Mouse (Mus musculus): ENCODE measurements around the gene Smurf1. TPM values are rescaled to one million over a fixed set of nuclear protein-coding genes. Genes with fewer than 3 reads are reported as not detected.

Smurf1 gene
- total RNA-seq, 1 experiment: 17.9 TPM

DNA sequence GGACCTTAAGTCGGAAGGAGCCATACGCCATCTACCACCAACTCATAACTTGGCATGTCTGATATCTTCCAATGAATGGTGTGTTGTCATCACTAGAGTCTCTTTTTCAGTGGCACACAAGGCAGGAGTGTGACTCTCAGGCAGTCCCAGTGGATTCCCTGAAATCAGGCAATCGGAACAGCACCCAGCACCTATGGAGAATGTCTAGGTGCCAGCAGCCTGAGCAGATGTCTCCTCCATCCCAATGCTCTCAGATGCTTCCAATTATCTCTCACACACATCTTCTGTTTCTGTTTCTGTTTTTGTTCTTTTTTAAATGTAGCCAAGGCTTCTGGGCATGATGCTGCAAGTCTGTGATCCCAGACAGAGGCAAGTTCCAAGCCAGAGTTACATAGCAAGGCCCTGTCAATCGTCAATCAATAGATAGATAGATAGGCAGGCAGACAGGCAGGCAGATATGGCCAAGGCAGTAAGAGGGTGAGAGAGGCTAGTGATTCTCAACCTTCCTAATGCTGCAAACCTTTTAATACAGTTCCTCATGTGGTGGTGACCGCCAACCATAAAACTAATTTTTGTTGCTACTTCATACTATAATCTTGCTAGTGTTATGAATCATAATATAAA, 15.1 kb downstream of the Smurf1 start:
- no peak overlapping the region for H3K9ac ChIP-seq (ENCODE audit: insufficient read depth, low read depth, low read length, poor library complexity, severe bottlenecking)
- no peak for TF ChIP-seq ZC3H11A (IDR thresholded peaks at IDR 0.05; ENCODE audit: borderline replicate concordance, low read depth, low read length)
- TF ChIP-seq MAFK (IDR thresholded peaks at IDR 0.05; ENCODE audit: insufficient read depth, low read depth, low read length): no peak
- no peak for TF ChIP-seq HCFC1 (IDR thresholded peaks at IDR 0.05; ENCODE audit: borderline replicate concordance, insufficient read depth, low read length)
- no peak for TF ChIP-seq CHD2 (IDR thresholded peaks at IDR 0.05; ENCODE audit: low read depth, low read length)
- no peak for TF ChIP-seq ZNF384 (IDR thresholded peaks at IDR 0.05; ENCODE audit: low read depth, low read length)
- peaks cover 2 to 3% of the 10 kb centered on the region in 2 experiments; a peak in 2 of 4 replicates for H3K4me1 ChIP-seq (ENCODE audit: control insufficient read depth in 2 of 2, insufficient read depth in 2 of 2, low read length in 2 of 2, poor library complexity in 1 of 2)
- no peak for DNase-seq (ENCODE audit: low read depth, low spot score)
- H3K36me3 ChIP-seq (ENCODE audit: control insufficient read depth, insufficient read depth, low read length, poor library complexity, severe bottlenecking): no peaks in the 10 kb centered on the region
- no peaks in the 10 kb centered on the region for H3K9me3 ChIP-seq (ENCODE audit: control insufficient read depth, insufficient read depth, low read depth, low read length)
- no peak overlapping the region for H3K27ac ChIP-seq (ENCODE audit: insufficient read depth, low read depth, low read length, poor library complexity, severe bottlenecking)
- in situ Hi-C loops (cut with MboI; ENCODE audit: low sequenced_read_pairs in 2 of 2, unreplicated experiment in 2 of 2): no loop called here
- no peak overlapping the region for H3K4me3 ChIP-seq (ENCODE audit: insufficient read depth in 1 of 2, low read depth in 1 of 2, low read length in 2 of 2, poor library complexity in 1 of 2, severe bottlenecking in 1 of 2)

DNA sequence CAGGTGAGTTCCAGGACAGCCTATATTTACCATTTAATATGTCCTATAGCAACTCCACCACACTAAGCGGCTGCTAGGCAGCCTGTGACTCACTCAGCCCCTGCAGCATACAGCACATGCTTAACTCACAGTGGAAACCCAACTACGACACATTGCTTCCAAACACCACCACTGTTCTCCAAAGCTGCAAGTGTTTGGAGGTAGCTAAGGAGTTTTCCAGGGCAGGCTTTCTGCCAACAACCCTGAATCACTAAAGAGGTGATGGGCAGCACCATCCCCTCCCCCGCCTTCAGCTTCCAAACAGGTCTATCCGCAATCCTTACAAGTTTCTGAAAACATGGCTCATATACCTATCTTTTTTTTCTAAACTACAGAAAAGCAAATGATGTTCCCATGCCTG, 15.8 kb downstream of the Smurf1 start:
- Histone ChIP-seq H3K4me1 (ENCODE audit: control insufficient read depth in 2 of 2, insufficient read depth in 2 of 2, low read length in 2 of 2, poor library complexity in 1 of 2) (peaks cover 2 to 3% of the 10 kb centered on the region in 2 experiments; a peak in 2 of 4 replicates), H3K4me3 (ENCODE audit: insufficient read depth in 1 of 2, low read depth in 1 of 2, low read length in 2 of 2, poor library complexity in 1 of 2, severe bottlenecking in 1 of 2) (no peak overlapping the region), H3K9me3 (ENCODE audit: control insufficient read depth, insufficient read depth, low read depth, low read length) (no peaks in the 10 kb centered on the region), H3K27ac (ENCODE audit: insufficient read depth, low read depth, low read length, poor library complexity, severe bottlenecking) (no peak overlapping the region), H3K36me3 (ENCODE audit: control insufficient read depth, insufficient read depth, low read length, poor library complexity, severe bottlenecking) (no peaks in the 10 kb centered on the region), H3K9ac (ENCODE audit: insufficient read depth, low read depth, low read length, poor library complexity, severe bottlenecking) (no peak overlapping the region)
- in situ Hi-C loops (cut with MboI; ENCODE audit: low sequenced_read_pairs in 2 of 2, unreplicated experiment in 2 of 2): no loop called here
- DNase-seq (ENCODE audit: low read depth, low spot score): no peak
- no peak for TF ChIP-seq HCFC1 (IDR thresholded peaks at IDR 0.05; ENCODE audit: borderline replicate concordance, insufficient read depth, low read length)
- TF ChIP-seq ZC3H11A (IDR thresholded peaks at IDR 0.05; ENCODE audit: borderline replicate concordance, low read depth, low read length): no peak
- no peak for TF ChIP-seq CHD2 (IDR thresholded peaks at IDR 0.05; ENCODE audit: low read depth, low read length)
- no peak for TF ChIP-seq MAFK (IDR thresholded peaks at IDR 0.05; ENCODE audit: insufficient read depth, low read depth, low read length)

DNA sequence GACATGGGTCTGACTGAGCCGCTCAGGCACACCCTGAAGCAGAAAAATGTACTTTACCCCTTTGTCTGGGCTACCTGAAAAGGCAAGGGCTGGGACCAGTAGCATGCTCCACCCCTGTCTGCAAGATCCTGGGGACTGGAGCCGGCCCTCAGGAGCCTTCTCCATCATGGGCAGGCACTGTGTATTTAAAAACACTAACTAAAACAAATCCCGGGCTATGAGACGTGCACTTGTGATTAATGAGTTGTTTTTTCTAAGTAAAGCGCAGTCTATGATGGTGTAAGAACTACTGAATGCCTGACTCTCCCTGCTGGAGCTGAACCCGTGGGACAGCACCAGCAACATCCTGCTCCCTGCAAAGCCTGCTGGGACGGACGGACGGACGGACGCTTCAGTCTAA, 17.2 kb downstream of the Smurf1 start:
- no peaks in the 10 kb centered on the region for H3K36me3 ChIP-seq (ENCODE audit: control insufficient read depth, insufficient read depth, low read length, poor library complexity, severe bottlenecking)
- H3K4me3 ChIP-seq (ENCODE audit: insufficient read depth in 1 of 2, low read depth in 1 of 2, low read length in 2 of 2, poor library complexity in 1 of 2, severe bottlenecking in 1 of 2): no peak overlapping the region
- H3K9ac ChIP-seq (ENCODE audit: insufficient read depth, low read depth, low read length, poor library complexity, severe bottlenecking): no peak overlapping the region
- peaks cover 1 to 3% of the 10 kb centered on the region in 2 experiments; a peak in 2 of 4 replicates for H3K4me1 ChIP-seq (ENCODE audit: control insufficient read depth in 2 of 2, insufficient read depth in 2 of 2, low read length in 2 of 2, poor library complexity in 1 of 2)
- no peak overlapping the region for H3K27ac ChIP-seq (ENCODE audit: insufficient read depth, low read depth, low read length, poor library complexity, severe bottlenecking)
- no peak for TF ChIP-seq ZC3H11A (IDR thresholded peaks at IDR 0.05; ENCODE audit: borderline replicate concordance, low read depth, low read length)
- no peak for TF ChIP-seq MAFK (IDR thresholded peaks at IDR 0.05; ENCODE audit: insufficient read depth, low read depth, low read length)
- TF ChIP-seq CHD2 (IDR thresholded peaks at IDR 0.05; ENCODE audit: low read depth, low read length): no peak
- no peak for TF ChIP-seq HCFC1 (IDR thresholded peaks at IDR 0.05; ENCODE audit: borderline replicate concordance, insufficient read depth, low read length)
- no peak for TF ChIP-seq ZNF384 (IDR thresholded peaks at IDR 0.05; ENCODE audit: low read depth, low read length)
- no peaks in the 10 kb centered on the region for H3K9me3 ChIP-seq (ENCODE audit: control insufficient read depth, insufficient read depth, low read depth, low read length)
- in situ Hi-C loops (cut with MboI; ENCODE audit: low sequenced_read_pairs in 2 of 2, unreplicated experiment in 2 of 2): no loop called here
- no peak for DNase-seq (ENCODE audit: low read depth, low spot score)

DNA sequence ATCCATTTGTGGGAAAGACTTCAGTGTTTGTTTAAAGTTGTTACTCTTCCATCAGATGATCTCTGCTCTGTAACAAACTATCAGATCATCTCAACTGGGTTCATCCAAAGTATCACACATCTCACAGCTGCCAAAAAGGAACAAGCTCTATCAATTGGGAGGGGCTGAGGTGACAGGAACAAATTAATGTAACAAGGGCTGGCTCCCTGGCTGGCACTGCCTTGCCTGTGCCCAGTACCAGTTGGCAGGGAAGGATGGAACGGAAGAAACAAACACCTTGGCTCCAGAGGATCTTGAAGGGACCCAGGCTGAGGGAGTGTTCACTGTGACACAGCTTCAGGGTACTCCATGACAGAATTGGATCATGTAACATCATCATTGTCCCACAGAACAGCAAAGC, 17.6 kb downstream of the Smurf1 start:
- Histone ChIP-seq H3K27ac (ENCODE audit: insufficient read depth, low read depth, low read length, poor library complexity, severe bottlenecking) (no peak overlapping the region), H3K4me1 (ENCODE audit: control insufficient read depth in 2 of 2, insufficient read depth in 2 of 2, low read length in 2 of 2, poor library complexity in 1 of 2) (peaks cover 1 to 4% of the 10 kb centered on the region in 2 experiments; a peak in 2 of 4 replicates), H3K9me3 (ENCODE audit: control insufficient read depth, insufficient read depth, low read depth, low read length) (no peaks in the 10 kb centered on the region), H3K4me3 (ENCODE audit: insufficient read depth in 1 of 2, low read depth in 1 of 2, low read length in 2 of 2, poor library complexity in 1 of 2, severe bottlenecking in 1 of 2) (no peak overlapping the region), H3K9ac (ENCODE audit: insufficient read depth, low read depth, low read length, poor library complexity, severe bottlenecking) (no peak overlapping the region), H3K36me3 (ENCODE audit: control insufficient read depth, insufficient read depth, low read length, poor library complexity, severe bottlenecking) (no peaks in the 10 kb centered on the region)
- in situ Hi-C loops (cut with MboI; ENCODE audit: low sequenced_read_pairs in 2 of 2, unreplicated experiment in 2 of 2): no loop called here
- TF ChIP-seq ZNF384 (IDR thresholded peaks at IDR 0.05; ENCODE audit: low read depth, low read length): no peak
- TF ChIP-seq MAFK (IDR thresholded peaks at IDR 0.05; ENCODE audit: insufficient read depth, low read depth, low read length): no peak
- TF ChIP-seq ZC3H11A (IDR thresholded peaks at IDR 0.05; ENCODE audit: borderline replicate concordance, low read depth, low read length): no peak
- TF ChIP-seq CHD2 (IDR thresholded peaks at IDR 0.05; ENCODE audit: low read depth, low read length): no peak
- TF ChIP-seq HCFC1 (IDR thresholded peaks at IDR 0.05; ENCODE audit: borderline replicate concordance, insufficient read depth, low read length): no peak
- DNase-seq (ENCODE audit: low read depth, low spot score): no peak

All from ES-E14 (cell line).